Mouse (Mus musculus): ENCODE results near the gene Slc22a14.
A peak's percentile ranks its signal among the peaks of the same experiment; 100 is the strongest.

Gene Slc22a14

GRCm38 (mm10) chr9:119205756-119206155 is 159.6 kb downstream of the Slc22a14 start:
- no peak for DNase-seq (ENCODE audit: extremely low spot score)

DNA sequence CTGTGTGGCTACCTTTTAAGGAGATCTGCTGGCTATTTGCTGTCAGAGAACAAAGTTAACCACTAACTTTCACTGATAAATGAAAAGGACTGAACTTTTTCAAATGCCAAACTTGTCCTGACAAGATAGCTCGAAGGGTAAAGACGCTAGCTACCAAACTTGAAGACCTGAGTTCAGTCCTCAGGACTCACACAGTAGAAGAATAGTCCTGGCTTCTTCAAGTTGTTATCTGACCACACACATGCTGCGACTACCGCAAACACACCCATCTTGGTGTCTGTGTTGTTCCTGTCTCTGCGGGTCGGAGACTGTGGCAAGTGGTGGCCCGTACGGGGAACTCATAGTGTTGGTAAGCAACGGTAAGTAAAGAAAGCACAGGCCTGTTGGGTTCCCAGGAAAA is 161.7 kb downstream of the Slc22a14 start:
- DNase-seq (ENCODE audit: extremely low spot score): no peak

DNA sequence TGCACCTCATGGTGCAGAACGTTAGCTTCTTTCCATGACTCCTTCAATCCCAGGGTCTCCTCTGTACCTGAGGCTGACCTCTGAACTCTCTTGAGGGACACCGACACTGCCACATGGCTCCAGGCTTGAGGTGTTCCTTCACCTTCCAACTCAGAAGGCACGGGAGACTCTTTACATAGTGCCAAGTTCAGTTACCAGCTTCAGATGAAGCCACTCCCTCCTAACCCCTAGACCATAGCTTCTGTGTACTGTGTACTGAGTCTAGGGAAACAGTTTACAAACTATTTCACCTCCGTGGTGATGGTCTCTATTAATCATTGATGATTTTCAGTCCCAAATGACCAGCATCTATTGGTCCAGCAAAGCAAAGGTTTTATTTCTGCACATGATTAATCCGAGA is 163.7 kb downstream of the Slc22a14 start:
- DNase-seq (ENCODE audit: extremely low spot score): no peak

GRCm38 (mm10) chr9:119199151-119199861 is 166.0 kb downstream of the Slc22a14 start:
- DNase-seq (ENCODE audit: extremely low spot score): no peak

- peak; percentile 35 for DNase-seq (ENCODE audit: extremely low spot score)
These were observed 173.0 kb downstream of the Slc22a14 start for GRCm38 (mm10) chr9:119192202-119192990.

GRCm38 (mm10) chr9:119181241-119181728 is 184.1 kb downstream of the Slc22a14 start:
- DNase-seq (ENCODE audit: extremely low spot score): no peak

DNA sequence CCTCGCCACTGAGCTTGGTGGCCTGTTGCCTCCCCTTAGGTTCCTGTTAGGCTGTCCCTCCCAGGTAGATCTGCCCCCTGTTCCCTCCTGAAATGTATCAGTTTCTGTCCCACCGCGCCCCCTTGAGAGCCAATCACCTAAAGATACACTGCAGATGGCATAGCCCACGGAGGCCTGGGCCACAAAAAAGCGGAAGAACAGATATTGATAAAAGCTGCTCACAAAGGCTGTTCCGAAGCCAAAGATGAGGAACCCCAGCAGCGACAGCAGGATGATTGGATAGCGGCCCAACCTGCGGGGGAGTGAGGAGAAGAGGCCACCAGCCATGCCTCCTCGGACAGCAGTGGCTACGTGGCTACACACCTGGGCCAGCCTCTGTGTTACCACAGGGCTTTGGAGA is 186.1 kb downstream of the Slc22a14 start:
- DNase-seq (ENCODE audit: extremely low spot score): no peak

DNA sequence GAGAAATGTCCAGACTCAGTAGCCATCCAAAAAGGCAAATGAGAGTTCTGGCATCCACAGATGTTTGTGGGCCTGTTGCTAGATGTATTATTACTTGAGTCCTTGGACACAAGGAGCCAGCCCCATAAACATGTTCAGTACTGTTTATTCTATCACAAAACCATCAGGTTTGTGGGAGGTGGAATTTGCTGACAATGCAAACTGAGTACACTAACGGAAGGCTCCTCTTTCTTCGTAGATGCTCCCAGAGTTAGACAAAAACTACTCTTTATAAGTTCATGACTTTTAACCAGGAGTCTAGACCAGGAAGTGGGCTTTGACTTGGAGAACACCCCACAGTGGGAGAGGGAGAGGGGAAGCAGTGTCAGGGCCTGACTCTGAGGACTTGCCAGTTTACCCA is 197.7 kb downstream of the Slc22a14 start:
- no peak for DNase-seq (ENCODE audit: extremely low spot score)

- DNase-seq (ENCODE audit: extremely low spot score): no peak
These were observed 199.8 kb downstream of the Slc22a14 start for GRCm38 (mm10) chr9:119165548-119165947.

DNA sequence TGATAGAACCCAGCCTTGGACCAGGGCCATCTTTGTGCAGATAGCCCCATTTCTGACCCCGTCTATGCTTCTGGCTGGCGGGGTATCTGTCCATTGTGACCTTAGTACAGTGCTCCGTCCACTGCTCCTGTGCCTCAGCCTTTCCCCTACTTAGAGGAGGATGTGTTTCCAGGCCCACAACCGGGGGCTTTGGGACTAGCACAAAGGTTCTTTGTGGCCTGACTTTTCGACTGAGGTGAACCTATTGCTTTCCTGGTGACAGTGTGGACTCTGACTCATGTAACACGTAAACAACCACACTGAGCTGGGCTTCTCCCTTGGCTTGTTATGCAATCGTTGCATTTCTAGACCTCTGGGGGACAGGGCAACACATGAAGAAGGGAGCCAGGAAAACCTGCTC is 200.6 kb downstream of the Slc22a14 start:
- DNase-seq (ENCODE audit: extremely low spot score): no peak

DNA sequence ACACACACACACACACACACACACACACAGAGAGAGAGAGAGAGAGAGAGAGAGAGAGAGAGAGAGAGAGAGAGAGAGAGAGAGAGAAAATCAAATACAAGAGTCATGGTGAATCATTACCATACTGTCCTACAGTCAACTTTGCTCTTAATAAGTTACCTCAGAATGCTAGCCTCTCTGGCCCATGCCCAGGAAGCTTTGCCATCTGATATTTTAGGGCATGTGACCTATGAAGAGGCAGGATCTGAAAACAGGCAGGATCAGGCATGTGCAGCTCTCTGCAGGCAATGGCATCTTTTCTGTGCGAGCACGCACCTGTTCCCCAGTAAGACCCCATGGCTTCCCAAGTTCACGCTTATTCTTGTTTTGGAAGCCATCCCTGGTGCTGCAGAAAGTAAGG is 204.7 kb downstream of the Slc22a14 start:
- no peak for DNase-seq (ENCODE audit: extremely low spot score)

- DNase-seq (ENCODE audit: extremely low spot score): no peak
These were observed 206.5 kb downstream of the Slc22a14 start, which contains the start of gene Gm47289 for GRCm38 (mm10) chr9:119158861-119159260. Gene Gm47289, plus strand, starts transcription at chr9:119159161.

DNA sequence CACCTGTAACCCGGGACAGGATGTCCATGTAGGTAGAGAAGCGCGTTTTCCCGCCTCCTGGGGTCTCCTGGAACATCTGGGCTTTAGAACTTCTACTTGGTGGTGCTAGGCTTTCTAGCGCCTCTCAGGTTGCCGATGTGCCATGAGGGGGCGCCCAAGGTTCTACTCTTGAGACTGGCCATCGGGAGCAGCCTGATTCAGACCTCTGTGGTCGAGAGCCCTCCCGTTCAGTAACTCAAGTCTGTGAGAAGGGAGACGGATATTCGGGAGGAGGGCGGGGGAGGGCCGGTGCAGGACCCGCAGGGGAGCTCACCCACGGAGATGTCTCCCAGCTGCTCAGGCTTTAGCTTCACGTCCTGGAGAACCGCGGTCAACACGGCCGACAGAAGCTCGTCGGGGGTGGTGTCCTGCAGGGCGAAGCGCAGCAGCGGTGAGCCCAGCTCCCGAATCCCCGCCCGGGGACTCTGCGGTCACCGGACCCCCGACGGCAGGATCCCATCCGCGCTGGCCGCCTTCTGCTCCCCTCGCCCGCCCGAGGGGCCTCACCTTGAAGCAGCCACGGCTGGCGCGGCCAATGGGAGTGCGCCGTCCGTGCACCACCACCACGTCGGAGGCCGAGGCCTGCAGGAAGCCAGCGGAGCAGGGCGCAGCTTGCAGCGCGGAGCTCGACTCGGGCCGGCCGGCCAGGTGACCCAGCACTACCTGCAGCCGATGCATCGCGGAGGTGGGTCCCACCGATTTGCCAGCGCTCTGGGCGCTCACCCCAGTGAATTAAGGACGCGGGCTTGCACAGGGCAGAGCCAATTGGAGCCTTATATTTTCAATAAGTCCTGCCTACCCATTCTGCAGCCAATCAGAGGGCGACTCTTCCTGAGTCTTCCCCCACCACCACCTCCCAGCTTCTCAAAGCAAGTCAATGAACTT is 208.8 kb downstream of the Slc22a14 start, which contains the start of gene Acaa1b:
TSS of gene Acaa1b (minus strand) at position 816 of the 924 bp plus-strand sequence.
- peak; percentile 80 for DNase-seq (ENCODE audit: extremely low spot score)

DNA sequence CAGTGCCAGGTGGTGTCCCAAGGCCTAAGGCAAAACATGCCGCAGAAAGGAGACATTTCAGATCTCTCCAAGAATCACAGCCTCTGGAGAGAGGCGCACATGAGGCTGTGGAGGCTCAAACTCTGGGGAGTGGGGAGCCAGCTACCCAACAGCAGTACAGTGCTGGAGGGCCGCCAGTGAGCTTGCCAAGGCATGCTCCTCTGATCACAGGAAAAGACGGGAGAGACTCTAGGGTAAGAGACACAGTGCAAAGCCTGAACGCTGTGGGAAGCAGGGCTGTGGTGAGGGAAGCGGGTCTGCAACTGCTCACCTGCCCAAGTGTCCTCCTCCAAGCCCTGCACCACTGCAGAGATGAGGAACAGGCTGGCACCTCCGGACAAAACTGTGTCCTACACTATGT is 209.5 kb downstream of the Slc22a14 start:
- no peak for DNase-seq (ENCODE audit: extremely low spot score)

- no peak for DNase-seq (ENCODE audit: extremely low spot score)
These were observed 209.9 kb downstream of the Slc22a14 start for GRCm38 (mm10) chr9:119155416-119155815.

DNA sequence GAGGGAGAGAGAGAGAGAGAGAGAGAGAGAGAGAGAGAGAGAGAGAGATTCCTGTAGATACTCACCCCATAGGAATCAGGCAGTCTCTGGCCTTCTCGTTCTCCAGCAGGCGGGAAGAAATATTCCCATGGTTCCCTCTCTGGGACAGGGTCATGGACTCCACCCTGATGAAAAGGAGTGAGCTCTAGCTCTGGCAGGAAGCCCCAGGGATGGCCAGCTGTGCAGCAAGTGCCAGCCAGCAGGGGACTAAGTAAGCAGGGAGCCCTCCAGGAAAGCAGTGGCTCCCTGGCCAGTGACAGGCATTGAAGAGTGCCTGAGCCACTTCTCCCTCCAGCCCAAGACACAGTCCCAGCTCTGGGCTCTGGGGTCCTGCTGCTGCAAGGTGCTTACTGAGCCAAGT is 213.6 kb downstream of the Slc22a14 start:
- DNase-seq (ENCODE audit: extremely low spot score): no peak

- DNase-seq (ENCODE audit: extremely low spot score): peak; percentile 77
These were observed 215.8 kb downstream of the Slc22a14 start for GRCm38 (mm10) chr9:119149601-119150000.

GRCm38 (mm10) chr9:119146098-119146770 is 219.1 kb downstream of the Slc22a14 start:
- DNase-seq (ENCODE audit: extremely low spot score): no peak

DNA sequence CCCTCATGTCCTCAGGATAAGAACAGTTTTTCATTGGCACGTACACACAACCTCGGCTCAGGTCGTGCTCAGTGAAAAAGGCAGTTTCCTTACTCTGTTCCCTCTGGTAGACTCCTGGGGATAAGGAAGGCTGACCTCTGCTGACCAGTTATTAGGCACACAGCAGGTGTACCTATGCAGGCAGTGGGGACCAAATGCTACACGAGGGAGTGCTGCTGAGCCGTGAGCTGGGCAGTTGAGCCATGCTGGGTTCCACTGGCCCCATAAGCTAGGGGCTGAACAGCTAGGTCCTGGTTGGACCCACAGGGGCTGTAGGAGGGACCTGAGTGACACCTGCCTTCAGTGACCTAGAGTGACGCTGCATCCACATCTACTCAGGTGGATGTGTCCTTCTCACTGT is 219.7 kb downstream of the Slc22a14 start:
- no peak for DNase-seq (ENCODE audit: extremely low spot score)

DNA sequence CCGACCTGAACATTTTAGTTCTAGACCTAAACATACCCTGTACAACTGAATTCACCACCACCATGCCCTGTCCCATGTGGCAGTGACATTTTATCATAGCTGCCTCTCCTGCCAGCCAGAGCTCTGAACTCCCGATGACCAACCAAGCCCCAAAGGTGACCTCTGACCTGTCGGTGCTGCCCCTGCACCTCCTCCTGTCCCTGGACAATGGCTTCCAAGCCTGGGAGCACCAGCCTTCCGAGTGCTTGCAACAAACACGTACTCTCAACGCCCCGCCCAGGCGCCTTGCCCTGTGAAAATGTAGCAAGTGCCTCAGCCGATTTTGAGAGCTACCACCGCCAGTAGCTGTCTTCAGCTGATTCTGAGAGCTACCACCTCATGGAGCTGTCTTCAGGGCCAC is 220.2 kb downstream of the Slc22a14 start:
- DNase-seq (ENCODE audit: extremely low spot score): no peak

- DNase-seq (ENCODE audit: extremely low spot score): no peak
These were observed 220.7 kb downstream of the Slc22a14 start for GRCm38 (mm10) chr9:119144696-119145095.
